Mouse (Mus musculus) liver, adult 2 months (tissue): ENCODE data around the gene Cfap299. TPM values are rescaled to one million over a fixed set of nuclear protein-coding genes. Genes with fewer than 3 reads are reported as not detected.

Experiments
- DNase-seq: peaks from one replicate; pipeline ENCODE4 v3.0.0-alpha.2; 2011; ENCODE audit warnings: low read depth, low spot score; ENCODE audit errors: extremely low read depth
- H3K27ac ChIP-seq: fragments of 200-500 bp; replicated peaks from 2 replicates; pipeline ENCODE4 v1.5.1; 2012; ENCODE audit warnings: low read depth, mild to moderate bottlenecking, control low read depth, inconsistent platforms, low read length; ENCODE audit not compliant: insufficient read depth
- H3K27me3 ChIP-seq: fragments of 200-500 bp; 2 replicates; pipeline ENCODE4 v1.6.1; 2012; ENCODE audit warnings: mild to moderate bottlenecking, moderate library complexity, low read length, inconsistent platforms; ENCODE audit not compliant: control insufficient read depth, insufficient read depth
- H3K36me3 ChIP-seq: fragments of 200-500 bp; 2 replicates; pipeline ENCODE4 v1.6.1; 2012; ENCODE audit warnings: low read length, inconsistent platforms; ENCODE audit not compliant: control insufficient read depth, insufficient read depth
- H3K4me1 ChIP-seq: fragments of 200-500 bp; 2 replicates; pipeline ENCODE4 v1.6.1; 2011; ENCODE audit warnings: low read length; ENCODE audit not compliant: control insufficient read depth, insufficient read depth
- H3K4me3 ChIP-seq: fragments of 200-500 bp; 2 replicates; pipeline ENCODE4 v1.5.1; 2011; ENCODE audit warnings: low read depth, mild to moderate bottlenecking, control low read depth, low read length, moderate library complexity; ENCODE audit not compliant: insufficient read depth
- H3K79me2 ChIP-seq: fragments of 200-500 bp; 2 replicates; pipeline ENCODE4 v1.6.1; 2012; ENCODE audit warnings: inconsistent platforms, mild to moderate bottlenecking, low read length, moderate library complexity; ENCODE audit not compliant: control insufficient read depth, insufficient read depth
- H3K9ac ChIP-seq: fragments of 200-500 bp; 2 replicates; pipeline ENCODE4 v1.6.1; 2012; ENCODE audit warnings: low read depth, mild to moderate bottlenecking, control low read depth, inconsistent platforms, low read length
- CTCF ChIP-seq: fragments of 200-500 bp; IDR thresholded peaks from 2 replicates; pipeline ENCODE4 v1.5.1; 2011; ENCODE audit warnings: low read depth, low read length, control low read depth
- POLR2A ChIP-seq: fragments of 200-500 bp; IDR thresholded peaks from 2 replicates; pipeline ENCODE4 v1.6.1; 2011; ENCODE audit warnings: low read length, control low read depth; ENCODE audit not compliant: insufficient read depth; ENCODE audit errors: extremely low read depth
- WGBS: fragments of 180-500 bp; shearing (Covaris S2); methylation state at CpG from one replicate; pipeline ENCODE4 v1.1.7; 2018; 5-methylcytosine and 5-hydroxymethylcytosine counted together
- polyA plus RNA-seq: library from polyadenylated mRNA; depleted of rRNA; stranded (reverse); fragments of >200 nt; gene quantifications from 2 replicates; pipeline ENCODE4 v1.2.3, GENCODE M21; 2012
- total RNA-seq: library from RNA; depleted of rRNA; stranded (reverse); fragments of >200 nt; gene quantifications from 2 replicates; pipeline ENCODE4 v1.2.3, GENCODE M21; 2014

The Cfap299 gene
- total and polyA plus RNA-seq, 2 experiments, result not detected

DNA sequence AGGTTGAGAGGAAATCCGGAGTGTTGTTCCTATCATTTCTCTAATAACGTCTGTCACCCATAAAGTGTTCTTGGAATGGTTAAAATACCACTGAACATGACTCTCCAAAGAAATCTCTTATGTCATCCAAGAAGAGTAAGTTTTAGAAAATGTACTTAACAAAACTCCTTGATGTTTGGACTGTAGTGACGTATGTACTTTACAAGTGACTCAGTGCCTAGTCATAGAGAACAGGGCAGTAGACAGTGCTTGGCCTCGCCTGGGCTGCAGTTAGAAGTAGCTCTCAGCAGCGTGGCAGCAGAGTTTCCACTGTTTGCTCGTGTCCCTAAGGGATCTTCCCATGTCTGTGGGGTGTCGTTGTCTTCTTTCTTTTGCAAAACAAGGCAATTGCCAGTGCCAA, 101.0 kb downstream of the Cfap299 start:
- no peak overlapping the region for H3K27ac ChIP-seq
- H3K36me3 ChIP-seq, result no peaks in the 10 kb centered on the region
- H3K4me3 ChIP-seq, result no peak overlapping the region
- no peaks in the 10 kb centered on the region for H3K27me3 ChIP-seq
- WGBS, result 74% methylated on average over 7 of the region's 7 CpGs
- no peaks in the 10 kb centered on the region for H3K4me1 ChIP-seq
- no peak overlapping the region for H3K9ac ChIP-seq
- TF ChIP-seq CTCF (no peak), POLR2A (no peak)
- DNase-seq, result no peak
- no peaks in the 10 kb centered on the region for H3K79me2 ChIP-seq

DNA sequence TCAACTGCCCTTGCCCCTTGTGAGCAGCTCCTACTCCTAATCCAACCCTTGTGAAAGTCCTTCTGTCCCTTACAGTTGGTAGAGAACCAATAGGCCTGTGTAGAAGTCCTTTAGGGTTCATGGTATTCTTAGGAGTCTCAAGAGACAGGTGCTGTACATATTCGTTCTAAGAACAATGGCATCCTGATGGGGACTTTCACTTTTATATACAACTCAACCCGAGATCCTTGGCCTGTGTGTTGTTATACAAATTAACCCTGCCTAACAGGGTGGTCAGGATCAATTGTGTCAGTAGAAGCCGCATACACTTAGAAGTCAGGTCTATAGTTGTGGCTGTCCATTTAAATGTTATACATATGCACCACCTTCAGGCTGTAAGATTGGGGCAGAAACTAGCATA, 109.6 kb downstream of the Cfap299 start:
- DNase-seq, result no peak
- Histone ChIP-seq H3K79me2 (no peaks in the 10 kb centered on the region), H3K27me3 (no peaks in the 10 kb centered on the region), H3K4me3 (no peak overlapping the region), H3K9ac (no peak overlapping the region), H3K36me3 (no peaks in the 10 kb centered on the region), H3K27ac (no peak overlapping the region), H3K4me1 (no peaks in the 10 kb centered on the region)
- WGBS, result 78% methylated on average over 3 of the region's 3 CpGs
- TF ChIP-seq CTCF (no peak), POLR2A (no peak)

DNA sequence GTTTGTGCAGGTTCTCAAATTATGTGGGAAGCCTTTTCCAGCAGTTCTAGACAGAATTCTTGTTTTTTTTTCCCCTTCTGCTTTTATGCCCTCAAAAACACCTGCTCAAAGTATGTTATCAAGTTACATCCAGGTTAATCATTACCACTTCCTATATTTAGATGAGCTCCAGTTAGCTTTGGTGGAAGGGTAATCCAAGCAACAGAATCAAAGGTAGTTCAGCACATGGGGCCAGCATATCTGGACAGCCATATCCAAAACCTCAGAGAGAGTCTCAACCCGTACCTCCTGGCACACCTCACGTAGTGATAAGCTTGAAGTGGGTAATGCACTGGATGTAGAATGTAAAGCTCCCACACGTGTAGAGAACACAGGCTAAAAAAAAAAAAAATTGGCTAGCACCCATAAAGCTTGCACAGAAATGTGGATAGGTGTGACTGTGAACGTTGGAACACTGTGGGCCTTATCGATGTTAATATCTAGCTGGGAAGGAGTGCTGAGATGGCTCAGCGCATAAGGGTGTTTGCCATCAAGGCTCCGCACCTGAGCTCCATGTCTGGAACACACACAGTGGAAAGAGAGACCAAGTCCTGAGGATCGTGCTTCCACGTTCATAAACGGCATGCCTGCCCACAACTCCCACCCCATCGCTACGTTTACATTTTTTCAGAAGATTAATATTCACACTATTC, 117.8 kb downstream of the Cfap299 start:
- Histone ChIP-seq H3K9ac (no peak overlapping the region), H3K4me3 (no peak overlapping the region), H3K27ac (no peak overlapping the region), H3K36me3 (no peaks in the 10 kb centered on the region), H3K4me1 (no peaks in the 10 kb centered on the region), H3K79me2 (no peaks in the 10 kb centered on the region), H3K27me3 (no peaks in the 10 kb centered on the region)
- no peak for TF ChIP-seq POLR2A
- no peak for TF ChIP-seq CTCF
- DNase-seq, result no peak
- WGBS, result 73% methylated on average over 12 of the region's 12 CpGs

DNA sequence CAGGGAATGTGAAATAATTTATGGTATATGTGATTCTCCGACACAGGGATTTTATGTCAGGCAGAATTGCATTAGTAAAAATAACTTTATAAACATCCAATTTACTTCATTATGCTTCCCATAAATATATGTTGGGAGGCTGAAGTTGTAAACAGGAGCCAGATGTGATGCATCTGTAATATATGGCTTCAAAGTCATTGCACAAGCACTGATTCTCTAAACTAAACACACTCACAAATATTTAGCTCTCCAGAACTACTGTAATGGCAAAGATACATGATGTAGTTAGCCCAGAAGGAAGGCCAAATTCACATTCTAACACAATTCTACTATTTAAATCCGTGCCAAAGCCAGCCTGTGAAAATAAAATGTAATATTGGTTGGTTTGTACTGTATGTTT, 120.8 kb downstream of the Cfap299 start:
- H3K4me3 ChIP-seq, result no peak overlapping the region
- no peak overlapping the region for H3K27ac ChIP-seq
- WGBS, result 78% methylated on average over 2 of the region's 2 CpGs
- no peak for DNase-seq
- TF ChIP-seq POLR2A (no peak), CTCF (no peak)
- H3K36me3 ChIP-seq, result no peaks in the 10 kb centered on the region
- H3K79me2 ChIP-seq, result no peaks in the 10 kb centered on the region
- no peak overlapping the region for H3K9ac ChIP-seq
- H3K4me1 ChIP-seq, result no peaks in the 10 kb centered on the region
- H3K27me3 ChIP-seq, result no peaks in the 10 kb centered on the region

DNA sequence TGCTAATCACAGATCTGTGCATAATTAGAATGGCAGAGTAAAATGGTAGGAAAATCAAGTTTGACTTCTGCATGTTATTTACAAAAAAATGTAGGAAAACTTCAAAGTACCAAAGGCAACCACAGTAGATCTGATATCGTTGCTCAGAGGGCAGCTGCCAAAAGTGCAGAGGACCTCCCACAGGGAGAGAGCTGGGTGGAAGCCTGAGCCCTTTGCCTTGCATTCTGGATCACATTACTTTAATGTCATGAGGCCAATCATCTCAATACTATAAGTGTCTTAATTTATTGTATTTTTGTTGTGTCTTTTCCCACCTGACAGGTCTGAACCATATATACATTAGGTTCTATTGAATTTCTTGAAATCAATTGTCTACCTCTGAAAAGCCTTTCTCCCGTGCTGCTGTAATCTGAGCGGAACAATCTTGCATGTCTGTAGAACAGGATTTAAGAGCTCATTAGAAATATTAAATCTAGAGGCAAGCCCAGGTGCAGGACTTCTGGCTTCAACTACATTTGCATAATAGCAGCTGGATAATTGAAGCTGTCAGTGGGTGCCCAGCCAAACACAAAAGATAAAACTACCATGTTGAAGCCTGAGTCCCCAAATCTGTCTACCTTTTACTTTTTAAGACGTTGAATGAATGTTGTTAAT, 137.9 kb downstream of the Cfap299 start:
- no peak overlapping the region for H3K9ac ChIP-seq
- DNase-seq, result no peak
- H3K36me3 ChIP-seq, result no peaks in the 10 kb centered on the region
- H3K4me1 ChIP-seq, result no peaks in the 10 kb centered on the region
- no peaks in the 10 kb centered on the region for H3K27me3 ChIP-seq
- H3K27ac ChIP-seq, result no peak overlapping the region
- no peak overlapping the region for H3K4me3 ChIP-seq
- H3K79me2 ChIP-seq, result no peaks in the 10 kb centered on the region
- TF ChIP-seq POLR2A, result no peak
- TF ChIP-seq CTCF, result no peak
- 74% methylated on average over 4 of the region's 4 CpGs for WGBS

DNA sequence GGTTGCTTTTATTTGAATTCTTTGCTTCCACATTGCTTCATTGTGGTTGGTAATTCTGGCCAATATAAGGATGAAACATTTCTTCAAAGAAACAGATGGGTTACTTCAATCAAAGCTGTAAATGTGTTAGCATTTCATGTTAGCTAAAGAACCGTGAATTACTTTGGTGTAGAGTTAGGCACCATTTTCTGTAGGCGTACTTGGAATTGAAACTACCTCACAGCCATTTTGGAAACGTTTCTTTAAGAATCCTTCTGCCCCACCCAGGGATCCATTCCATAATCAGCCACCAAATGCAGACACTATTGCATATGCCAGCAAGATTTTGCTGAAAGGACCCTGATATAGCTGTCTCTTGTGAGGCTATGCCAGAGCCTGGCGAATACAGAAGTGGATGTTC, 140.9 kb downstream of the Cfap299 start:
- Histone ChIP-seq H3K27ac (no peak overlapping the region), H3K4me1 (no peaks in the 10 kb centered on the region), H3K4me3 (no peak overlapping the region), H3K36me3 (no peaks in the 10 kb centered on the region), H3K27me3 (no peaks in the 10 kb centered on the region), H3K9ac (no peak overlapping the region), H3K79me2 (no peaks in the 10 kb centered on the region)
- TF ChIP-seq CTCF (no peak), POLR2A (no peak)
- WGBS, result 75% methylated on average over 4 of the region's 4 CpGs
- DNase-seq, result no peak
